Mouse (Mus musculus): ENCODE results near the gene Nos2. TPM values are rescaled to one million over a fixed set of nuclear protein-coding genes. Genes with fewer than 3 reads are reported as not detected.
"Not testable (repeated sequence)": the region's sequence is repeated elsewhere in the genome, so short reads cannot be mapped to it uniquely, and the experiment has no call there.

Nos2 gene
- polyA plus RNA-seq, 1 experiment: 0.38 TPM

DNA sequence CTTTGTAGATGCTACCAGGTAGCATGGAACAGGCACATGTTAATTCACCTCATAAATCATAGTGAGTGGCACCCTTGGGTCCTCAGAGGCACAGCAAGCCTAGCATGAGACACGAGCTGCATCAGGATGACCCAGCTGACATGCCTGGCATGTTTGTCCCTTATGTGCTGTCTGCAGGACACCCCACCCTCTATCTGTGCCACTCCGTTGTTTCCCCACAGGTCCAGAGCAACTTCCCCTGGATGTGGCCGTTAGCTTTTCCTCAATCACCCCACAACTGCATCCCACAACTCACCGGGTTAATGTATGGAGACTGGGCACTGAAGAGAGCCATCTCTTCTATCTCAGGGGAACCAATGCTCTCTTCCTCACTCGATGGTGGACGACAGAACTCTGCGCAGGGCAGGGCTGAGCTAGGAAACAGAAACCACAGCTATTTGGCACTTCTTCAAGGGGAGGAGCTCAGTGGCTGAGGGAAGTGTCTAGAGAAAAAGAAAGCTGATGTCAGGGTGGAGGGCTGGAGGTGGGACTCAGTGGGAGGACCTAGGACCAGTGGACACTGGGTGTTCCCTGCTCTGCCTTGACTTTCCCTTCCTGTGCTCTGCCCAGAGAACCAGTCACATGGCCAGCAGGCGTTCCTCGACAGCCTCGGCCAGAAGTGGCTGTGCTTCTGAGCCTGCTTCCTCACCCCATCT is 64.0 kb downstream of the Nos2 start, which contains the start of gene Lgals9:
Gene Lgals9 (minus strand): TSS at position 464 of the 695 bp plus-strand sequence.
- TF ChIP-seq TCF3 (IDR thresholded peaks at IDR 0.05; ENCODE audit: insufficient read length, low read depth) (no peak), MYOD1 (IDR thresholded peaks at IDR 0.05; ENCODE audit: control insufficient read depth in 1 of 3, insufficient read length in 2 of 3, low read depth in 2 of 3) (no peak), E2F4 (IDR thresholded peaks at IDR 0.05; ENCODE audit: insufficient read depth) (no peak), MAX (IDR thresholded peaks at IDR 0.05; ENCODE audit: low read depth) (no peak), USF1 (IDR thresholded peaks at IDR 0.05; ENCODE audit: low read depth) (peak; percentile 90), POLR2A (IDR thresholded peaks at IDR 0.05; ENCODE audit: insufficient read length, low read depth) (peak; percentile 78), SRF (IDR thresholded peaks at IDR 0.05; ENCODE audit: control insufficient read depth, insufficient read length, low read depth) (no peak), MYOG (IDR thresholded peaks at IDR 0.05; ENCODE audit: control insufficient read depth in 1 of 3, insufficient read depth in 1 of 3, insufficient read length in 2 of 3, low read depth in 2 of 3) (no peak), CEBPB (IDR thresholded peaks at IDR 0.05; ENCODE audit: insufficient read depth, poor library complexity, severe bottlenecking) (no peak), POLR2AphosphoS2 (IDR thresholded peaks at IDR 0.05; ENCODE audit: insufficient read length, low read depth) (peak; percentile 40), TCF12 (IDR thresholded peaks at IDR 0.05; ENCODE audit: insufficient read depth, poor library complexity, severe bottlenecking) (no peak), REST (IDR thresholded peaks at IDR 0.05; ENCODE audit: insufficient read depth, insufficient read length) (no peak)

DNA sequence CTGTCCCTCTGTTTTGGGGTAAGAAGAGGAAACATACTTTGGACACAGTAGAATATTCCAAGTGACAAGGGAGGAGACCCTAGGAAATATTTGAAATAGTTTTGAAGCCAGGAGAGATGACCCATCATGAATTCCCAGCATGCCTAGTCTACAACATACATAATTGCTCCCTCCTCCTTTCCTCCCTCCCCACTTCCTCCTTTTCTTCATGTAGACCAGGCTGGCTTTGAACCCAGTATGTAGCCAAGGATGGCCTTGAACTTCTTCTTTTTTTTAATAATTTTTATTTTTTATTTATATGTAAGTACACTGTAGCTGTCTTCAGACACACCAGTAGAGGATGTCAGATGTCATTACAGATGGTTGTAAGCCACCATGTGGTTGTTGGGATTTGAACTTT is 64.9 kb downstream of the Nos2 start:
- Histone ChIP-seq H3K4me2 (ENCODE audit: low read depth) (peak overlapping the region; percentile 89), H3K4me3 (peak overlapping the region; percentile 16), H3K36me3 (ENCODE audit: control insufficient read depth, insufficient read depth) (no peaks in the 10 kb centered on the region), H3ac (ENCODE audit: control insufficient read depth, insufficient read length) (no peak overlapping the region), H3K27me3 (ENCODE audit: control insufficient read depth, insufficient read depth, insufficient read length) (no peaks in the 10 kb centered on the region), H3K79me2 (ENCODE audit: control insufficient read depth, insufficient read depth) (no peaks in the 10 kb centered on the region)
- TF ChIP-seq TCF3 (IDR thresholded peaks at IDR 0.05; ENCODE audit: insufficient read length, low read depth) (no peak), POLR2A (IDR thresholded peaks at IDR 0.05; ENCODE audit: insufficient read length, low read depth) (no peak), MYOG (IDR thresholded peaks at IDR 0.05; ENCODE audit: control insufficient read depth in 1 of 3, insufficient read depth in 1 of 3, insufficient read length in 2 of 3, low read depth in 2 of 3) (no peak), REST (IDR thresholded peaks at IDR 0.05; ENCODE audit: insufficient read depth, insufficient read length) (no peak), TCF12 (IDR thresholded peaks at IDR 0.05; ENCODE audit: insufficient read depth, poor library complexity, severe bottlenecking) (no peak), MAX (IDR thresholded peaks at IDR 0.05; ENCODE audit: low read depth) (no peak), SRF (IDR thresholded peaks at IDR 0.05; ENCODE audit: control insufficient read depth, insufficient read length, low read depth) (no peak), POLR2AphosphoS2 (IDR thresholded peaks at IDR 0.05; ENCODE audit: insufficient read length, low read depth) (no peak), CEBPB (IDR thresholded peaks at IDR 0.05; ENCODE audit: insufficient read depth, poor library complexity, severe bottlenecking) (no peak), USF1 (IDR thresholded peaks at IDR 0.05; ENCODE audit: low read depth) (no peak), E2F4 (IDR thresholded peaks at IDR 0.05; ENCODE audit: insufficient read depth) (no peak), MYOD1 (IDR thresholded peaks at IDR 0.05; ENCODE audit: control insufficient read depth in 1 of 3, insufficient read length in 2 of 3, low read depth in 2 of 3) (no peak)

More for the DNA sequence above, 64.0 kb downstream of the Nos2 start, which contains the start of gene Lgals9:
- peak within 1 kb of the TSS; percentile 16 for H3K4me3 ChIP-seq
- H3K36me3 ChIP-seq (ENCODE audit: control insufficient read depth, insufficient read depth): no peaks in the 10 kb centered on the region
- no peak within 1 kb of the TSS for H3ac ChIP-seq (ENCODE audit: control insufficient read depth, insufficient read length)
- no peaks in the 10 kb centered on the region for H3K79me2 ChIP-seq (ENCODE audit: control insufficient read depth, insufficient read depth)
- peak within 1 kb of the TSS; percentile 89 for H3K4me2 ChIP-seq (ENCODE audit: low read depth)
- no peaks in the 10 kb centered on the region for H3K27me3 ChIP-seq (ENCODE audit: control insufficient read depth, insufficient read depth, insufficient read length)

- no peak for TF ChIP-seq TCF3 (IDR thresholded peaks at IDR 0.05; ENCODE audit: insufficient read length, low read depth)
- no peak for TF ChIP-seq MYOG (IDR thresholded peaks at IDR 0.05; ENCODE audit: control insufficient read depth in 1 of 3, insufficient read depth in 1 of 3, insufficient read length in 2 of 3, low read depth in 2 of 3)
- no peak for TF ChIP-seq REST (IDR thresholded peaks at IDR 0.05; ENCODE audit: insufficient read depth, insufficient read length)
- TF ChIP-seq USF1 (IDR thresholded peaks at IDR 0.05; ENCODE audit: low read depth): no peak
- no peak for TF ChIP-seq POLR2AphosphoS2 (IDR thresholded peaks at IDR 0.05; ENCODE audit: insufficient read length, low read depth)
- no peak for TF ChIP-seq MYOD1 (IDR thresholded peaks at IDR 0.05; ENCODE audit: control insufficient read depth in 1 of 3, insufficient read length in 2 of 3, low read depth in 2 of 3)
- TF ChIP-seq SRF (IDR thresholded peaks at IDR 0.05; ENCODE audit: control insufficient read depth, insufficient read length, low read depth): no peak
- no peak for TF ChIP-seq CEBPB (IDR thresholded peaks at IDR 0.05; ENCODE audit: insufficient read depth, poor library complexity, severe bottlenecking)
- TF ChIP-seq TCF12 (IDR thresholded peaks at IDR 0.05; ENCODE audit: insufficient read depth, poor library complexity, severe bottlenecking): no peak
- TF ChIP-seq MAX (IDR thresholded peaks at IDR 0.05; ENCODE audit: low read depth): no peak
- TF ChIP-seq E2F4 (IDR thresholded peaks at IDR 0.05; ENCODE audit: insufficient read depth): no peak
- TF ChIP-seq POLR2A (IDR thresholded peaks at IDR 0.05; ENCODE audit: insufficient read length, low read depth): no peak
- Histone ChIP-seq H3K27me3 (ENCODE audit: control insufficient read depth, insufficient read depth, insufficient read length) (no peaks in the 10 kb centered on the region), H3ac (ENCODE audit: control insufficient read depth, insufficient read length) (no peak overlapping the region), H3K79me2 (ENCODE audit: control insufficient read depth, insufficient read depth) (no peaks in the 10 kb centered on the region), H3K4me3 (no peak overlapping the region), H3K36me3 (ENCODE audit: control insufficient read depth, insufficient read depth) (no peaks in the 10 kb centered on the region), H3K4me2 (ENCODE audit: low read depth) (no peak overlapping the region)
Measured at GRCm38 (mm10) chr11:78986311-78987002, 65.9 kb downstream of the Nos2 start.

GRCm38 (mm10) chr11:78989206-78989605 is 68.6 kb downstream of the Nos2 start:
- not testable (repeated sequence) for H3ac ChIP-seq (ENCODE audit: control insufficient read depth, insufficient read length); H3K27me3 ChIP-seq (ENCODE audit: control insufficient read depth, insufficient read depth, insufficient read length); H3K4me2 ChIP-seq (ENCODE audit: low read depth); H3K79me2 ChIP-seq (ENCODE audit: control insufficient read depth, insufficient read depth); H3K36me3 ChIP-seq (ENCODE audit: control insufficient read depth, insufficient read depth); H3K4me3 ChIP-seq
